Mouse (Mus musculus): ENCODE measurements around the gene C2. TPM values are rescaled to one million over a fixed set of nuclear protein-coding genes. Genes with fewer than 3 reads are reported as not detected.

The C2 gene
- total RNA-seq, 2 experiments from 2014 or later = 2.0 to 3.7 TPM

- DNase-seq (ENCODE audit: low spot score in 2 of 2) = no peak
Observed at GRCm38 (mm10) chr17:34881683-34882310, 16.3 kb downstream of the C2 start, which contains the start of gene Gm20547. Gene Gm20547 (minus strand): TSS chr17:34882042.

- no peak for DNase-seq (ENCODE audit: low spot score in 2 of 2)
Observed at GRCm38 (mm10) chr17:34881166-34881565, 16.9 kb downstream of the C2 start.

GRCm38 (mm10) chr17:34879336-34879879 is 18.7 kb downstream of the C2 start, which contains the start of gene Zbtb12:
Gene Zbtb12 (plus strand): TSS chr17:34879483.
- DNase-seq (ENCODE audit: low spot score in 2 of 2) = no peak

- DNase-seq (ENCODE audit: low spot score in 2 of 2) = no peak
Observed at GRCm38 (mm10) chr17:34874321-34874720, 23.7 kb downstream of the C2 start.

GRCm38 (mm10) chr17:34865981-34866380 is 32.1 kb downstream of the C2 start:
- DNase-seq (ENCODE audit: low spot score in 2 of 2) = no peak

- DNase-seq (ENCODE audit: low spot score in 2 of 2) = no peak
Observed at GRCm38 (mm10) chr17:34862416-34863081, 35.5 kb downstream of the C2 start, which contains the start of gene Cfb. Gene Cfb (minus strand): TSS chr17:34862518.

GRCm38 (mm10) chr17:34861704-34862415 is 36.2 kb downstream of the C2 start:
- DNase-seq (ENCODE audit: low spot score in 2 of 2) = no peak

GRCm38 (mm10) chr17:34860514-34860913 is 37.6 kb downstream of the C2 start:
- no peak for DNase-seq (ENCODE audit: low spot score in 2 of 2)

- DNase-seq (ENCODE audit: low spot score in 2 of 2) = no peak
Observed at GRCm38 (mm10) chr17:34858670-34859069, 39.4 kb downstream of the C2 start.

GRCm38 (mm10) chr17:34855825-34856224 is 42.2 kb downstream of the C2 start:
- peak; percentile 28 to 37 for DNase-seq (ENCODE audit: low spot score in 2 of 2)

GRCm38 (mm10) chr17:34854761-34855160 is 43.3 kb downstream of the C2 start:
- no peak for DNase-seq (ENCODE audit: low spot score in 2 of 2)

GRCm38 (mm10) chr17:34853511-34853910 is 44.6 kb downstream of the C2 start:
- no peak for DNase-seq (ENCODE audit: low spot score in 2 of 2)

GRCm38 (mm10) chr17:34850517-34851125 is 47.4 kb downstream of the C2 start:
- DNase-seq (ENCODE audit: low spot score in 2 of 2) = no peak

GRCm38 (mm10) chr17:34849722-34850516 is 48.1 kb downstream of the C2 start, which contains the start of the genes Skiv2l and Nelfe:
Gene Skiv2l (minus strand): TSS chr17:34850210.
Gene Nelfe (plus strand): TSS chr17:34850391.
- peak; percentile 96 to 98 for DNase-seq (ENCODE audit: low spot score in 2 of 2)

- no peak for DNase-seq (ENCODE audit: low spot score in 2 of 2)
Observed at GRCm38 (mm10) chr17:34847615-34848014, 50.5 kb downstream of the C2 start.

- no peak for DNase-seq (ENCODE audit: low spot score in 2 of 2)
Observed at GRCm38 (mm10) chr17:34847192-34847591, 50.9 kb downstream of the C2 start.

GRCm38 (mm10) chr17:34844884-34845283 is 53.2 kb downstream of the C2 start:
- no peak for DNase-seq (ENCODE audit: low spot score in 2 of 2)

- DNase-seq (ENCODE audit: low spot score in 2 of 2) = no peak
Observed at GRCm38 (mm10) chr17:34840736-34841307, 57.2 kb downstream of the C2 start.

GRCm38 (mm10) chr17:34838785-34839184 is 59.3 kb downstream of the C2 start:
- no peak for DNase-seq (ENCODE audit: low spot score in 2 of 2)

All from layer of hippocampus, postnatal 14 days (tissue).